In genomic region chr4:70552120-70552519, GRCm38 (mm10) we compare ENCODE assay signal across 26 mouse cellular contexts.
"Had no signal": no experiment of that assay in that cellular context is flagged by ENCODE, and none has a peak within 500 bp of the region (broad histone marks: within the 10 kb centered on the region; RNA-seq: fewer than 3 reads in every experiment).

No protein-coding gene starts in this region.

- H3K27ac ChIP-seq: gastrocnemius, adult 2 months; heart, embryonic 10.5 days; hindbrain, embryonic 10.5 days; hindbrain, embryonic 12.5 days; hindbrain, embryonic 14.5 days; intestine, embryonic 15.5 days; layer of hippocampus, adult 2 months; left cerebral cortex, adult 2 months; limb, embryonic 10.5 days; limb, embryonic 12.5 days; liver, embryonic 13.5 days; liver, embryonic 15.5 days had no signal

- ATAC-seq: hindbrain, embryonic 16.5 days; inflammation-experienced regulatory T-cells, adult 6 months; intestine, embryonic 15.5 days; intestine, postnatal 0 days had no signal

- H3K9me3 ChIP-seq: heart, embryonic 10.5 days; heart, embryonic 12.5 days; hindbrain, embryonic 10.5 days; hindbrain, embryonic 12.5 days; intestine, embryonic 15.5 days; limb, embryonic 10.5 days; limb, embryonic 12.5 days; liver, embryonic 13.5 days; liver, embryonic 15.5 days had no signal

- H3K4me1 ChIP-seq: heart, embryonic 10.5 days; heart, embryonic 12.5 days; hindbrain, embryonic 10.5 days; hindbrain, embryonic 12.5 days; intestine, embryonic 15.5 days; limb, embryonic 10.5 days; limb, embryonic 12.5 days; liver, embryonic 13.5 days; liver, embryonic 15.5 days had no signal

- H3K4me3 ChIP-seq: gastrocnemius, adult 2 months; heart, embryonic 10.5 days; heart, embryonic 12.5 days; hindbrain, embryonic 10.5 days; hindbrain, embryonic 12.5 days; intestine, embryonic 15.5 days; layer of hippocampus, adult 2 months; left cerebral cortex, adult 2 months; limb, embryonic 10.5 days; limb, embryonic 12.5 days; liver, embryonic 13.5 days; liver, embryonic 15.5 days had no signal

- H3K9ac ChIP-seq: heart, embryonic 12.5 days; hindbrain, embryonic 12.5 days; hindbrain, embryonic 14.5 days; intestine, embryonic 15.5 days; limb, embryonic 12.5 days; liver, embryonic 13.5 days; liver, embryonic 15.5 days had no signal

- H3K27me3 ChIP-seq: heart, embryonic 12.5 days; hindbrain, embryonic 12.5 days; intestine, embryonic 15.5 days; limb, embryonic 12.5 days; liver, embryonic 13.5 days; liver, embryonic 15.5 days had no signal

- DNase-seq: gastrocnemius, adult 2 months; gastrocnemius, postnatal 10 days; gastrocnemius, postnatal 25 days; heart, adult 18-20 months; heart, postnatal 10 days; heart, postnatal 4 days; kidney, adult 2 months; kidney, postnatal 10 days; kidney, postnatal 36 days; liver; liver, embryonic 13.5 days had no signal

- H3K4me2 ChIP-seq: heart, embryonic 12.5 days; hindbrain, embryonic 12.5 days; hindbrain, embryonic 14.5 days; intestine, embryonic 15.5 days; limb, embryonic 12.5 days; liver, embryonic 11.5 days; liver, embryonic 13.5 days; liver, embryonic 15.5 days had no signal

- H3K36me3 ChIP-seq: heart, embryonic 10.5 days; heart, embryonic 12.5 days; hindbrain, embryonic 10.5 days; hindbrain, embryonic 12.5 days; intestine, embryonic 15.5 days; limb, embryonic 10.5 days; limb, embryonic 12.5 days; liver, embryonic 13.5 days; liver, embryonic 15.5 days had no signal
